Mouse (Mus musculus) embryonic fibroblast, embryonic 13.5 days (primary cell): ENCODE measurements around the gene Cacna1c.

ENCODE experiments used
- CTCF ChIP-seq: IDR thresholded peaks from 2 replicates; pipeline ENCODE4 v1.5.1; 2011; ENCODE audit warnings: mild to moderate bottlenecking, control low read depth, low read length, moderate library complexity, borderline replicate concordance; ENCODE audit not compliant: insufficient read depth
- POLR2A ChIP-seq: IDR thresholded peaks from 2 replicates; pipeline ENCODE4 v1.6.1; 2011; ENCODE audit warnings: low read depth, mild to moderate bottlenecking, control low read depth, low read length, moderate library complexity

- TF ChIP-seq CTCF (no peak), POLR2A (no peak)
These were observed 574.8 kb downstream of the Cacna1c start for GRCm38 (mm10) chr6:118621406-118621805.
